Mouse (Mus musculus): ENCODE measurements around the gene Krtap28-13. TPM values are rescaled to one million over a fixed set of nuclear protein-coding genes. Genes with fewer than 3 reads are reported as not detected.

Gene Krtap28-13
- total RNA-seq (2023), result not detected

GRCm38 (mm10) chr1:83060643-83061042, at the start of gene Krtap28-13:
Gene Krtap28-13 (plus strand): TSS chr1:83060930.

GRCm38 (mm10) chr1:83038109-83038672, 22.5 kb upstream of the Krtap28-13 start, which contains the start of gene Slc19a3:
Gene Slc19a3 (minus strand): TSS chr1:83038448.

GRCm38 (mm10) chr1:83042380-83042779, 18.4 kb upstream of the Krtap28-13 start, which contains the start of gene Krtap28-10:
Gene Krtap28-10 (minus strand): TSS chr1:83042480.

GRCm38 (mm10) chr1:83044882-83045427, 15.8 kb upstream of the Krtap28-13 start, which contains the start of gene Gm47969:
Gene Gm47969 (plus strand): TSS chr1:83044932.

GRCm38 (mm10) chr1:83059278-83059677, 1.5 kb upstream of the Krtap28-13 start, which contains the start of gene A030005K14Rik:
Gene A030005K14Rik (minus strand): TSS chr1:83059378.

Other genes starting within 250 kb of the Krtap28-13 start
- gene Agfg1, start 221.4 kb upstream of the Krtap28-13 start, total RNA-seq (2023), result 102 TPM
- 5.9 TPM for gene A030005L19Rik, start 147.6 kb upstream of the Krtap28-13 start, total RNA-seq (2023)
- 0.77 TPM for gene A030014E15Rik, start 136.0 kb upstream of the Krtap28-13 start, total RNA-seq (2023)
- gene Gm6217, start 129.5 kb upstream of the Krtap28-13 start, total RNA-seq (2023), result not detected
- not detected for gene A030003K21Rik, start 117.5 kb upstream of the Krtap28-13 start, total RNA-seq (2023)
- not detected for gene Gm7544, start 104.9 kb upstream of the Krtap28-13 start, total RNA-seq (2023)
- not detected for gene Gm47955, start 100.6 kb upstream of the Krtap28-13 start, total RNA-seq (2023)
- gene Gm47959, start 60.4 kb upstream of the Krtap28-13 start, total RNA-seq (2023), result not detected
- gene Slc19a3, start 22.5 kb upstream of the Krtap28-13 start, total RNA-seq (2023), result not detected
- not detected for gene Krtap28-10, start 18.4 kb upstream of the Krtap28-13 start, total RNA-seq (2023)
- not detected for gene Gm47969, start 16.0 kb upstream of the Krtap28-13 start, total RNA-seq (2023)
- gene A030005K14Rik, start 1.6 kb upstream of the Krtap28-13 start, total RNA-seq (2023), result not detected
- gene Ccl20, start 55.8 kb downstream of the Krtap28-13 start, total RNA-seq (2023), result not detected
- not detected for gene Daw1, start 98.8 kb downstream of the Krtap28-13 start, total RNA-seq (2023)

Data from CD4-positive naive resting alpha-beta T cell, adult 57 days (primary cell).